Mouse (Mus musculus): ENCODE measurements around the gene Nckap5.

GRCm38 (mm10) chr1:125943305-125943704 lies 887.3 kb downstream of the Nckap5 start:
- TF ChIP-seq CTCF (IDR thresholded peaks at IDR 0.05; ENCODE audit: insufficient read depth, low read length) (no peak), POLR2A (IDR thresholded peaks at IDR 0.05; ENCODE audit: borderline replicate concordance, extremely low read depth, low read depth, low read length) (no peak)
